Mouse (Mus musculus): ENCODE results near the gene Tspan18. TPM values are rescaled to one million over a fixed set of nuclear protein-coding genes. Genes with fewer than 3 reads are reported as not detected.

Tspan18 gene
- total and polyA plus RNA-seq, 3 experiments = 0.38 TPM; not detected in 2

DNA sequence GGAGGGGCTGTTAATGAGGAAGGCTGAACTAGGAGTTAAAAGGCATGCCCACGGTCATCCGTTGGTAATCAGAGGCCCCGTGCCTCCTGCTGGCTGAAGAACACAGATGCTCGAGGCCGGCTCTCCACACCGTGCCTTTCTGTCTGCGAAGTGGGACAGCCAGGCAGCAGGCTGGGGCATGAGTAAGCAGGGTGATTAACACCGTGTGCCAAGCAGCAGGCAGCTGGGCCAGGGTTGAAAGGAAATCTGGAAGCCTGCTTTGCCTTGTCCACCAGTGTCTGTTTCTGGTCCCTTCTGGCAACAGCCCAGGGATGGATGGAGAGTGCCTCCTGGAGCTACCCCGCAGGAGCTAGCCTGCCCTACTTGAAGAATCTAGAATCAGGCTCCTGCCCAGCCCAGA lies 81.9 kb downstream of the Tspan18 start:
- H3K4me3 ChIP-seq (replicated peaks in 1 of 3; ENCODE audit: low read depth in 2 of 3, low read length in 2 of 3, poor library complexity in 1 of 3) = no peak overlapping the region
- H3K27ac ChIP-seq (ENCODE audit: insufficient read depth, low read depth) = no peak overlapping the region
- no peak overlapping the region for H3K9ac ChIP-seq (ENCODE audit: insufficient read depth, low read depth)
- no peak overlapping the region for H3K4me2 ChIP-seq (ENCODE audit: insufficient read depth, low read depth, poor library complexity, severe bottlenecking)
- TF ChIP-seq NRF1 (IDR thresholded peaks at IDR 0.05; ENCODE audit: low read depth, low read length) (no peak), USF1 (IDR thresholded peaks at IDR 0.05; ENCODE audit: low read depth, low read length) (no peak), SMC3 (IDR thresholded peaks at IDR 0.05; ENCODE audit: low read depth, low read length) (no peak), PAX5 (IDR thresholded peaks at IDR 0.05; ENCODE audit: low read length) (no peak), ZKSCAN1 (IDR thresholded peaks at IDR 0.05; ENCODE audit: borderline replicate concordance, low read depth, low read length) (no peak), MAFK (IDR thresholded peaks at IDR 0.05; ENCODE audit: insufficient replicate concordance, low read length) (no peak), ZMIZ1 (IDR thresholded peaks at IDR 0.05; ENCODE audit: low read depth, low read length) (no peak), JUN (IDR thresholded peaks at IDR 0.05; ENCODE audit: insufficient read depth, low read depth, low read length) (no peak), RAD21 (IDR thresholded peaks at IDR 0.05; ENCODE audit: low read depth, low read length) (no peak), BHLHE40 (IDR thresholded peaks at IDR 0.05; ENCODE audit: low read depth, low read length) (no peak), MXI1 (IDR thresholded peaks at IDR 0.05; ENCODE audit: low read depth, low read length) (no peak), MYC (IDR thresholded peaks at IDR 0.05; ENCODE audit: low read depth, low read length) (no peak), MAX (IDR thresholded peaks at IDR 0.05; ENCODE audit: low read length) (no peak), POLR2AphosphoS2 (IDR thresholded peaks at IDR 0.05; ENCODE audit: low read depth, low read length) (no peak), ZNF384 (IDR thresholded peaks at IDR 0.05; ENCODE audit: low read depth, low read length) (no peak), ZC3H11A (IDR thresholded peaks at IDR 0.05; ENCODE audit: low read depth, low read length) (no peak), USF2 (conservative IDR thresholded peaks at IDR 0.05; ENCODE audit: low read depth, low read length) (no peak)
- H3K9me3 ChIP-seq (replicated peaks; ENCODE audit: low read length) = peaks cover 2% of the 10 kb centered on the region
- no peak for DNase-seq (ENCODE audit: extremely low read depth)
- dilution Hi-C loops (cut with MboI; ENCODE audit: extremely low pct_ligation_motif_present, extremely low pct_unique_long_range_greater_than_20kb, low sequenced_read_pairs) (no loop called here), in situ Hi-C loops (cut with MboI; ENCODE audit: low pct_ligation_motif_present, low pct_unique_long_range_greater_than_20kb, low sequenced_read_pairs) (no loop called here)
- no peaks in the 10 kb centered on the region for H3K36me3 ChIP-seq (replicated peaks in 1 of 2; ENCODE audit: control insufficient read depth in 1 of 2, insufficient read depth in 1 of 2, low read length in 1 of 2)
- H3K27me3 ChIP-seq (replicated peaks) = peaks cover 95% of the 10 kb centered on the region
- peaks cover 0 to 8% of the 10 kb centered on the region in 2 experiments; a peak in 2 of 4 replicates for H3K4me1 ChIP-seq (ENCODE audit: control insufficient read depth in 1 of 2, insufficient read depth in 2 of 2)
- no peaks in the 10 kb centered on the region for H3K79me2 ChIP-seq (replicated peaks; ENCODE audit: control insufficient read depth, extremely low read depth, insufficient read depth, poor library complexity, severe bottlenecking)

DNA sequence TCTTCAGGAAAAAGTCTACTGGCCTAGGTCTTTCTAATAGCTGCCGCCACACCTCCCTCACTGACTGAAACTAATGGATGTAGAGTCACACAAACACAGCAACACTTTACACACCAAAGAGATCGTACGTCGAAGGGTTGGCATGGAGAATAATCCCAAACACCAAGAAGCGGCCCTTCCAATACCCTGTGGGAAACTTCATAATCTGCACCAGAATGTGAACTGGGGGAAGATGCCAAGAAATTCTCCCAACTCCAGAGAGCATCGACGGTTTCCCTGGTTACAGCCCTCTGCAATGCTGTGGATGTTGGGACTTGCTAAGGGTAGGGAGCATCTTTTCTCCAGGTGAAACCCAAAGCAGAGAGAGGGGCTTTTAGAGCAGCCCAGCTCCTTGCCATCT lies 83.7 kb downstream of the Tspan18 start:
- TF ChIP-seq SIN3A (IDR thresholded peaks at IDR 0.05; ENCODE audit: low read length) = no peak
- no peak for TF ChIP-seq NELFE (IDR thresholded peaks at IDR 0.05; ENCODE audit: low read depth, low read length)
- no peak for TF ChIP-seq MAFK (IDR thresholded peaks at IDR 0.05; ENCODE audit: insufficient replicate concordance, low read length)
- TF ChIP-seq JUND (conservative IDR thresholded peaks at IDR 0.05; ENCODE audit: low read depth, low read length) = no peak
- no peak for TF ChIP-seq UBTF (IDR thresholded peaks at IDR 0.05; ENCODE audit: low read depth, low read length)
- Histone ChIP-seq H3K36me3 (replicated peaks in 1 of 2; ENCODE audit: control insufficient read depth in 1 of 2, insufficient read depth in 1 of 2, low read length in 1 of 2) (no peaks in the 10 kb centered on the region), H3K4me1 (ENCODE audit: control insufficient read depth in 1 of 2, insufficient read depth in 2 of 2) (peaks cover 0 to 8% of the 10 kb centered on the region in 2 experiments; a peak in 2 of 4 replicates), H3K9me3 (replicated peaks; ENCODE audit: low read length) (peaks cover 2% of the 10 kb centered on the region), H3K9ac (ENCODE audit: insufficient read depth, low read depth) (no peak overlapping the region), H3K27ac (ENCODE audit: insufficient read depth, low read depth) (no peak overlapping the region), H3K27me3 (replicated peaks) (peaks cover 95% of the 10 kb centered on the region), H3K79me2 (replicated peaks; ENCODE audit: control insufficient read depth, extremely low read depth, insufficient read depth, poor library complexity, severe bottlenecking) (no peaks in the 10 kb centered on the region), H3K4me2 (ENCODE audit: insufficient read depth, low read depth, poor library complexity, severe bottlenecking) (no peak overlapping the region), H3K4me3 (replicated peaks in 1 of 3; ENCODE audit: low read depth in 2 of 3, low read length in 2 of 3, poor library complexity in 1 of 3) (no peak overlapping the region)
- in situ Hi-C loops (cut with MboI; ENCODE audit: low pct_ligation_motif_present, low pct_unique_long_range_greater_than_20kb, low sequenced_read_pairs) = no loop called here
- DNase-seq (ENCODE audit: extremely low read depth) = no peak
- dilution Hi-C loops (cut with MboI; ENCODE audit: extremely low pct_ligation_motif_present, extremely low pct_unique_long_range_greater_than_20kb, low sequenced_read_pairs) = no loop called here

Data from CH12.LX (cell line).